Mouse (Mus musculus) kidney, adult 18-20 months (tissue): ENCODE data around the gene Bmpr1b.
"Not testable (repeated sequence)": the region's sequence is repeated elsewhere in the genome, so short reads cannot be mapped to it uniquely, and the experiment has no call there.

ENCODE experiments used
- DNase-seq: peaks from one replicate; pipeline ENCODE4 v3.0.0; 2021

Bmpr1b gene

GRCm38 (mm10) chr3:142168863-142169521 lies at the start of gene Bmpr1b:
TSS of gene Bmpr1b (minus strand) at chr3:142169425.
- peak; percentile 63 for DNase-seq

GRCm38 (mm10) chr3:142212821-142213220 lies 43.6 kb upstream of the Bmpr1b start:
- no peak for DNase-seq

- DNase-seq = no peak
These were observed 43.0 kb upstream of the Bmpr1b start for GRCm38 (mm10) chr3:142212186-142212585.

GRCm38 (mm10) chr3:142209981-142210380 lies 40.8 kb upstream of the Bmpr1b start:
- DNase-seq = no peak

GRCm38 (mm10) chr3:142209057-142209456 lies 39.8 kb upstream of the Bmpr1b start:
- DNase-seq = no peak

- DNase-seq = no peak
These were observed 38.3 kb upstream of the Bmpr1b start for GRCm38 (mm10) chr3:142207488-142207887.

- no peak for DNase-seq
These were observed 37.1 kb upstream of the Bmpr1b start for GRCm38 (mm10) chr3:142206316-142206715.

- DNase-seq = no peak
These were observed 26.9 kb upstream of the Bmpr1b start for GRCm38 (mm10) chr3:142196142-142196541.

GRCm38 (mm10) chr3:142191627-142192026 lies 22.4 kb upstream of the Bmpr1b start:
- DNase-seq = not testable (repeated sequence)

- DNase-seq = no peak
These were observed 17.3 kb upstream of the Bmpr1b start for GRCm38 (mm10) chr3:142186551-142186950.

GRCm38 (mm10) chr3:142173996-142174395 lies 4.8 kb upstream of the Bmpr1b start:
- DNase-seq = no peak

GRCm38 (mm10) chr3:142168251-142168862 lies 868 bp downstream of the Bmpr1b start:
- no peak for DNase-seq

GRCm38 (mm10) chr3:142164981-142165380 lies 4.2 kb downstream of the Bmpr1b start:
- no peak for DNase-seq

GRCm38 (mm10) chr3:142163896-142164295 lies 5.3 kb downstream of the Bmpr1b start:
- no peak for DNase-seq

- no peak for DNase-seq
These were observed 7.8 kb downstream of the Bmpr1b start for GRCm38 (mm10) chr3:142161405-142161804.

- no peak for DNase-seq
These were observed 17.2 kb downstream of the Bmpr1b start for GRCm38 (mm10) chr3:142151980-142152379.

GRCm38 (mm10) chr3:142138796-142139195 lies 30.4 kb downstream of the Bmpr1b start:
- DNase-seq = no peak

GRCm38 (mm10) chr3:142126379-142126778 lies 42.8 kb downstream of the Bmpr1b start:
- no peak for DNase-seq

- DNase-seq = no peak
These were observed 43.7 kb downstream of the Bmpr1b start for GRCm38 (mm10) chr3:142125556-142125955.

- no peak for DNase-seq
These were observed 45.0 kb downstream of the Bmpr1b start for GRCm38 (mm10) chr3:142124255-142124654.

- no peak for DNase-seq
These were observed 46.8 kb downstream of the Bmpr1b start for GRCm38 (mm10) chr3:142122376-142122775.

GRCm38 (mm10) chr3:142120795-142121194 lies 48.4 kb downstream of the Bmpr1b start:
- DNase-seq = no peak

GRCm38 (mm10) chr3:142114762-142115316 lies 54.4 kb downstream of the Bmpr1b start:
- no peak for DNase-seq

GRCm38 (mm10) chr3:142114190-142114589 lies 55.0 kb downstream of the Bmpr1b start:
- no peak for DNase-seq
